Mouse (Mus musculus): ENCODE results near the gene Dkkl1. TPM values are rescaled to one million over a fixed set of nuclear protein-coding genes. Genes with fewer than 3 reads are reported as not detected.

Dkkl1 gene
- polyA plus RNA-seq, 1 experiment, result 7.5 TPM

- DNase-seq (ENCODE audit: low spot score), result no peak
Measured at GRCm38 (mm10) chr7:45167761-45168445, 44.0 kb downstream of the Dkkl1 start.

GRCm38 (mm10) chr7:45166950-45167401, 45.0 kb downstream of the Dkkl1 start:
- DNase-seq (ENCODE audit: low spot score), result no peak

- no peak for DNase-seq (ENCODE audit: low spot score)
Measured at GRCm38 (mm10) chr7:45165701-45166100, 46.2 kb downstream of the Dkkl1 start.

GRCm38 (mm10) chr7:45164833-45165232, 47.1 kb downstream of the Dkkl1 start:
- DNase-seq (ENCODE audit: low spot score), result no peak

- no peak for DNase-seq (ENCODE audit: low spot score)
Measured at GRCm38 (mm10) chr7:45163735-45164490, 48.0 kb downstream of the Dkkl1 start, which contains the start of gene Slc17a7. Gene Slc17a7, plus strand, starts transcription at chr7:45163949.

GRCm38 (mm10) chr7:45162996-45163615, 48.8 kb downstream of the Dkkl1 start:
- no peak for DNase-seq (ENCODE audit: low spot score)

GRCm38 (mm10) chr7:45162551-45162950, 49.4 kb downstream of the Dkkl1 start:
- no peak for DNase-seq (ENCODE audit: low spot score)

- peak; percentile 88 for DNase-seq (ENCODE audit: low spot score)
Measured at GRCm38 (mm10) chr7:45161612-45162473, 50.1 kb downstream of the Dkkl1 start.

- DNase-seq (ENCODE audit: low spot score), result no peak
Measured at GRCm38 (mm10) chr7:45160866-45161265, 51.1 kb downstream of the Dkkl1 start.

GRCm38 (mm10) chr7:45160316-45160800, 51.6 kb downstream of the Dkkl1 start:
- DNase-seq (ENCODE audit: low spot score), result no peak

- no peak for DNase-seq (ENCODE audit: low spot score)
Measured at GRCm38 (mm10) chr7:45158991-45159390, 53.0 kb downstream of the Dkkl1 start.

Other genes starting within 250 kb of the Dkkl1 start
- 26.1 and 26.8 TPM in 2 replicates for gene Cpt1c, start 237.3 kb downstream of the Dkkl1 start, polyA plus RNA-seq (2012; rRNA removed)
- gene Prmt1, start 225.6 kb downstream of the Dkkl1 start, polyA plus RNA-seq (2012; rRNA removed), result 183 and 244 TPM in 2 replicates
- gene Irf3, start 214.5 kb downstream of the Dkkl1 start, polyA plus RNA-seq (2012; rRNA removed), result 133 and 171 TPM in 2 replicates
- gene Bcl2l12, start 213.4 kb downstream of the Dkkl1 start, polyA plus RNA-seq (2012; rRNA removed), result 28.6 and 34.8 TPM in 2 replicates
- gene Scaf1, start 195.8 kb downstream of the Dkkl1 start, polyA plus RNA-seq (2012; rRNA removed), result 58.4 and 63.5 TPM in 2 replicates
- gene Rras, start 194.2 kb downstream of the Dkkl1 start, polyA plus RNA-seq (2012; rRNA removed), result 383 and 414 TPM in 2 replicates
- 5.1 and 18.2 TPM in 2 replicates for gene Prr12, start 159.3 kb downstream of the Dkkl1 start, polyA plus RNA-seq (2012; rRNA removed)
- gene Nosip, start 149.7 kb downstream of the Dkkl1 start, polyA plus RNA-seq (2012; rRNA removed), result 59.9 and 69.6 TPM in 2 replicates
- 37.6 and 46.5 TPM in 2 replicates for gene Prrg2, start 149.5 kb downstream of the Dkkl1 start, polyA plus RNA-seq (2012; rRNA removed)
- gene Rcn3, start 119.9 kb downstream of the Dkkl1 start, polyA plus RNA-seq (2012; rRNA removed), result 277 and 317 TPM in 2 replicates
- gene Fcgrt, start 108.3 kb downstream of the Dkkl1 start, polyA plus RNA-seq (2012; rRNA removed), result 144 and 157 TPM in 2 replicates
- gene Rps11, start 87.7 kb downstream of the Dkkl1 start, polyA plus RNA-seq (2012; rRNA removed), result 903 and 1,312 TPM in 2 replicates
- 3,442 and 3,633 TPM in 2 replicates for gene Rpl13a, start 83.4 kb downstream of the Dkkl1 start, polyA plus RNA-seq (2012; rRNA removed)
- gene Gm45713, start 75.9 kb downstream of the Dkkl1 start, polyA plus RNA-seq (2012; rRNA removed), result 0.28 and 0.44 TPM in 2 replicates
- 74.5 and 83.1 TPM in 2 replicates for gene Flt3l, start 75.7 kb downstream of the Dkkl1 start, polyA plus RNA-seq (2012; rRNA removed)
- 48.3 and 58.3 TPM in 2 replicates for gene Pih1d1, start 57.8 kb downstream of the Dkkl1 start, polyA plus RNA-seq (2012; rRNA removed)
- 27.7 and 30.9 TPM in 2 replicates for gene Aldh16a1, start 57.6 kb downstream of the Dkkl1 start, polyA plus RNA-seq (2012; rRNA removed)
- 0.03 and 0.04 TPM in 2 replicates for gene Slc17a7, start 48.2 kb downstream of the Dkkl1 start, polyA plus RNA-seq (2012; rRNA removed)
- gene Gfy, start 32.6 kb downstream of the Dkkl1 start, polyA plus RNA-seq (2012; rRNA removed), result 0.03 TPM in 1 of 2 replicates, not detected in the other
- not detected in 2 replicates for gene Pth2, start 31.2 kb downstream of the Dkkl1 start, polyA plus RNA-seq (2012; rRNA removed)
- 0.12 and 0.15 TPM in 2 replicates for gene Ccdc155, start 7.3 kb downstream of the Dkkl1 start, polyA plus RNA-seq (2012; rRNA removed)
- 29.1 and 29.2 TPM in 2 replicates for gene Tead2, start 3.6 kb upstream of the Dkkl1 start, polyA plus RNA-seq (2012; rRNA removed)
- 12.3 and 15.1 TPM in 2 replicates for gene Cd37, start 27.0 kb upstream of the Dkkl1 start, polyA plus RNA-seq (2012; rRNA removed)
- gene Slc6a16, start 28.9 kb upstream of the Dkkl1 start, polyA plus RNA-seq (2012; rRNA removed), result not detected in 2 replicates
- gene Slc6a21, start 65.4 kb upstream of the Dkkl1 start, polyA plus RNA-seq (2012; rRNA removed), result not detected in 2 replicates
- gene Trpm4, start 121.6 kb upstream of the Dkkl1 start, polyA plus RNA-seq (2012; rRNA removed), result 33.6 and 39.8 TPM in 2 replicates
- gene Hrc, start 123.1 kb upstream of the Dkkl1 start, polyA plus RNA-seq (2012; rRNA removed), result 0.59 and 1.1 TPM in 2 replicates
- gene Ppfia3, start 154.9 kb upstream of the Dkkl1 start, polyA plus RNA-seq (2012; rRNA removed), result 1.4 and 1.9 TPM in 2 replicates
- 19.2 and 21.0 TPM in 2 replicates for gene Lin7b, start 158.4 kb upstream of the Dkkl1 start, polyA plus RNA-seq (2012; rRNA removed)
- gene Snrnp70, start 183.6 kb upstream of the Dkkl1 start, polyA plus RNA-seq (2012; rRNA removed), result 364 and 412 TPM in 2 replicates
- gene Kcna7, start 193.5 kb upstream of the Dkkl1 start, polyA plus RNA-seq (2012; rRNA removed), result 0.03 and 0.07 TPM in 2 replicates
- 2.9 and 4.2 TPM in 2 replicates for gene Ntf5, start 201.5 kb upstream of the Dkkl1 start, polyA plus RNA-seq (2012; rRNA removed)
- 0.14 TPM in 1 of 2 replicates, not detected in the other for gene Lhb, start 208.7 kb upstream of the Dkkl1 start, polyA plus RNA-seq (2012; rRNA removed)
- 39.3 TPM in 2 replicates for gene Gys1, start 222.7 kb upstream of the Dkkl1 start, polyA plus RNA-seq (2012; rRNA removed)
- 35.8 and 41.4 TPM in 2 replicates for gene Ruvbl2, start 225.9 kb upstream of the Dkkl1 start, polyA plus RNA-seq (2012; rRNA removed)
- 1,966 and 2,293 TPM in 2 replicates for gene Ftl1, start 247.7 kb upstream of the Dkkl1 start, polyA plus RNA-seq (2012; rRNA removed)